Mouse (Mus musculus) kidney, embryonic 15.5 days (tissue): ENCODE measurements around the gene Msh6. TPM values are rescaled to one million over a fixed set of nuclear protein-coding genes. Genes with fewer than 3 reads are reported as not detected.
"Not testable (repeated sequence)": the region's sequence is repeated elsewhere in the genome, so short reads cannot be mapped to it uniquely, and the experiment has no call there.

Experiments used
- ATAC-seq: fragments of 200-750 bp; cut with Nextera tagmentation; replicated peaks from 2 replicates; pipeline ENCODE4 v1.8.0; 2017; ENCODE audit warnings: moderate TSS enrichment; ENCODE audit not compliant: low FRiP score
- H3K27ac ChIP-seq: fragments of 300-500 bp; sonication (generic); 2 replicates; pipeline ENCODE4 v1.5.1; 2015; ENCODE audit warnings: mild to moderate bottlenecking, inconsistent platforms
- H3K27me3 ChIP-seq: fragments of 300-500 bp; sonication (generic); 2 replicates; pipeline ENCODE4 v1.6.1; 2015; ENCODE audit warnings: inconsistent platforms
- H3K36me3 ChIP-seq: fragments of 300-500 bp; sonication (generic); 2 replicates; pipeline ENCODE4 v1.6.1; 2015; ENCODE audit warnings: inconsistent platforms
- H3K4me1 ChIP-seq: fragments of 300-500 bp; sonication (generic); 2 replicates; pipeline ENCODE4 v1.6.1; 2015; ENCODE audit warnings: inconsistent platforms
- H3K4me2 ChIP-seq: fragments of 300-500 bp; sonication (generic); 2 replicates; pipeline ENCODE4 v1.6.1; 2015; ENCODE audit warnings: moderate library complexity, mild to moderate bottlenecking, inconsistent platforms
- H3K4me3 ChIP-seq: fragments of 300-500 bp; sonication (generic); replicated peaks from 2 replicates; pipeline ENCODE4 v1.5.1; 2015; ENCODE audit warnings: mild to moderate bottlenecking, inconsistent platforms
- H3K9ac ChIP-seq: fragments of 300-500 bp; sonication (generic); 2 replicates; pipeline ENCODE4 v1.6.1; 2015; ENCODE audit warnings: mild to moderate bottlenecking, inconsistent platforms
- H3K9me3 ChIP-seq: fragments of 300-500 bp; sonication (generic); replicated peaks from 2 replicates; pipeline ENCODE4 v1.6.1; 2016; ENCODE audit warnings: inconsistent platforms
- WGBS: fragments of 180-500 bp; shearing (Covaris S2); methylation state at CpG from one replicate; pipeline ENCODE4 v1.1.7; 2015; ENCODE audit warnings: mixed read lengths; 5-methylcytosine and 5-hydroxymethylcytosine counted together
- polyA plus RNA-seq: library from polyadenylated mRNA; unstranded; fragments of >200 nt; fragmentation: Nextera tagmentation; extraction: Ambion mirVana; gene quantifications from 2 replicates; pipeline ENCODE4 v1.2.1, GENCODE M21; 2015

Gene Msh6
- polyA plus RNA-seq, 1 experiment from 2014 or later: 59.4 TPM

DNA sequence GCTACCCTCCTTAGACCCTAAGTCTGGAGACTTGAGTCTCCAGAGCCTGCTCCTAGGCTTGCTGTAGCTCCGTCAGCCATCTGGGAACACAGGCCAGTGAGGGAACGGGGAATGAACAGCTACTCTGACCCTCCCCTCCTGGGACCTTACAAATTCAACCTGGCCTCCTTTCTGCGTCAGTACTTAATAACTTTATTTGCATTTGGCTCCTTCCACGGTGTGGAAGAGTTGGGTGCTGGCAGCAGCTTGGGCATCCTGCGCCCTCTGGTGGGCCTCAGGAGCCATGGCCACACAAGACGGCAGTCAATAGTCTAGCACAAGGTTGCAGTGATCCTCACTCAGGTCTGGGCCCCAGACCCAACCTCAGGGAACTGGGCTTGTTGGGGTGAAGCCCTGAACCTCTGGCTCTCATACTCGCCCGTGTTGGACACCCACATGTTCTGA lies 6.4 kb upstream of the Msh6 start:
- ATAC-seq: peak; percentile 60; the same call in 1 of the 2 replicates
- not testable (repeated sequence) for H3K27ac ChIP-seq, H3K4me3 ChIP-seq, H3K27me3 ChIP-seq, H3K4me2 ChIP-seq, H3K36me3 ChIP-seq, H3K9ac ChIP-seq, H3K4me1 ChIP-seq, H3K9me3 ChIP-seq
- WGBS: 47% methylated on average over 6 of the region's 8 CpGs

DNA sequence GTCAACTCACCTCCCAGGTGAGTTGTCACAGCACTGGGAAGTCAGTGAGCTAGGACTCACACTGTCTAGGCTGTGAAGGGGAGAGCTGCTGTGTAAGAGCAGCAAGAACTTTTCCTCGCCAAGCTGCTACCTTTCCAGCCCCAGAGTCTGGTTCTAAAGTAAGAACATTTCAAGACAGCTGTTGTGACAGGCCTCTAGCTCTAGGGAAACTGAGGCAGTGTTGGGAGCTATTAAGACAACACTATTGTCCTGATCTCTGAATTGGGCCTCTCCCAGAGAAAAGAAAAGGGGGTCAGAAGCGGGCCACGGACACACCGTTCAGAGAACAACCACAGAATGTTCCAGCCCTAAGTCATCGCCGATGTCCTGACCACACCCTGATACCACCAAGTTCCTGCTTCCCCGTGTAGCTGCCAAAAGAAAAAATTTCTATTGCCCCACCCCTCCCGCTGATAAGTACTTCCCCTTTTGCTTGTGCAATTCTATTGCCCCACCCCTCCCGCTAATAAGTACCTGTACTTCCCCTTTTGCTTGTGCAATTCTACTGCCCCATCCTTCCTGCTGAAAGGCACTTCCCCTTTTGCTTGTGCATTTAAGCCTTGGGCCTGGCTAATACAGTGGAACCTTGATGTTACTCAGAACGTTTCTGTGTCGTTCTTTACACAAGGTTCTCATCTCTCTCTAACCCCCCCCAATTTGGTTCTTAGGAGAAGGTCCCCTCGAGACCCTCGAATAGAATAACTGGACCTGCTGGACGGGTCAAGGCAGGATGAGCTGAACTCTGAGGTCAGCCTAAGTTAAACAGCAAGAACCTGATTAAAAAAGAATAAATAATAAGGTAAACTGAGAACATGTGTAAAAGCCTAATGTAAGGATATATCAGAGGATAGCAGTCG lies 2.9 kb upstream of the Msh6 start:
- 90% methylated on average over 15 of the region's 15 CpGs for WGBS
- H3K36me3 ChIP-seq: not testable (repeated sequence)

DNA sequence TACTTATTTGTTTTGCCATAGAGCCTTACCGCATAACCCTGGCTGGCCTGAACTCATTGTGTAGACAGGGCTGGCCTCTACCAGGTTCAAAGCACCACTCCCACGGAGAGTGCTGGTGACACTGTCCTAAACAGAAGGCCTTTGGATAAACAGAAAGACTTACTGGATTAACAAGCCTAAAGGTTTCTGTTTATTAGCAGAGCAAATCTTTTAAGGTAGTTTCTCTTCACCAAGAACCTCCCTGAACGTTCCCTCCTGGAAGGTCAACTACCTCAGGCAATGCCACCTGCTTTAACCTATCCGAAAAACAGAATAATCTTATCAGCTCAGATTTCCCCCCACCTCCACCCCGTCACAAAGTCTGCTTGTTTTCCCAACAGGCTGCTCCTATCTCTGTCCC lies 2.0 kb upstream of the Msh6 start:
- no peak overlapping the region for H3K4me2 ChIP-seq
- ATAC-seq: no peak
- no peaks in the 10 kb centered on the region for H3K27me3 ChIP-seq
- no peak overlapping the region for H3K9ac ChIP-seq
- peaks cover 7% of the 10 kb centered on the region for H3K36me3 ChIP-seq
- H3K9me3 ChIP-seq: no peaks in the 10 kb centered on the region
- H3K27ac ChIP-seq: no peak overlapping the region
- peaks cover 26% of the 10 kb centered on the region for H3K4me1 ChIP-seq
- H3K4me3 ChIP-seq: no peak overlapping the region
- WGBS: 71% methylated on average over 5 of the region's 5 CpGs

More for the DNA sequence above, 2.9 kb upstream of the Msh6 start:
- H3K4me2 ChIP-seq, H3K27me3 ChIP-seq, H3K9me3 ChIP-seq, H3K9ac ChIP-seq, ATAC-seq, H3K4me3 ChIP-seq, H3K27ac ChIP-seq: not testable (repeated sequence)
- peaks cover 19% of the 10 kb centered on the region for H3K4me1 ChIP-seq

DNA sequence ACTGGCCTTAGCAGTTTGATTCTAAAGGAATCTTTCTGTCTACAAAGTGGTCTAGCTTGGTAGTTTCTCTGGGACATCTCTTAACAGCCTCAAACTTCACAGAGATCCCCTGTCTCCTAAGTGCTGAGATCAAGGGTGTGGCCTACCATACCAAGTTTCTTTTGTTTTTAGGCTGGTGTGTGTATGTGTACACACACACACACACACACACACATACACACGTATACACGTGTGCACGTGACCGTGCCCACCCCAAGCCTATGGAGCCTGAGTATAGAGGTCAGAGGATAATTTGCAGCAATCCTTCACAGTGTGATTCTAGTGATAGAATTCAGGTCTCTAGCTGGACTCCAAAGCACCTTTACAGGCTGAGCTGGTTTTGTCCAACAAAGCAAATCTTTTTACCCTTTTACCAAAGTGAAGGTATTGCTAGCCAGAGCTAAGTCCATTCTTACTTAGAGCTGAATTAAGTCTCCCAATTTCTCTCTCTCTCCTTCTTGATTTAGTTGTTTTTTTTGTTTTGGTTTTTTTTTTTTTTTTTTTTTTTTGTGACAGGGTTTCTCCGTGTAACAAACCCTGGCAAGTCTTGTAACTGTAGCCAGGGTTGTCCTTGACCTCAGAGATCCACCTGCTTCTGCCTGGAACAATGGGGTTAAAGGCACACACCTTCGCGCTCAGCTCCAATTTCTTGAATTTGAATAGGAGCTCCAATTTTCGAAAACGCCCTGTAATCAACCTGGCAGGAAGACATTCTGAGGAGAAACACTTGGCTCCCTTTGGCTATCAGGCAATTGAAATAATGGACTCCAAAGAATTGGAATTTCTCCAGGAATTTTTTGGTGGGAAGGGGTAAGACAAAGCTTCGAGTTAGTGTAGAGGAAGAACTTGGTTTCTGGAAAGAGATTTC lies 1.3 kb upstream of the Msh6 start:
- Histone ChIP-seq H3K36me3 (peaks cover 12% of the 10 kb centered on the region), H3K4me1 (peaks cover 32% of the 10 kb centered on the region), H3K4me3 (no peak overlapping the region; the same call in 1 of the 2 replicates), H3K4me2 (peak overlapping the region; percentile 84), H3K27me3 (no peaks in the 10 kb centered on the region), H3K9me3 (no peaks in the 10 kb centered on the region), H3K27ac (no peak overlapping the region), H3K9ac (no peak overlapping the region)
- ATAC-seq: no peak
- WGBS: 70% methylated on average over 10 of the region's 10 CpGs

DNA sequence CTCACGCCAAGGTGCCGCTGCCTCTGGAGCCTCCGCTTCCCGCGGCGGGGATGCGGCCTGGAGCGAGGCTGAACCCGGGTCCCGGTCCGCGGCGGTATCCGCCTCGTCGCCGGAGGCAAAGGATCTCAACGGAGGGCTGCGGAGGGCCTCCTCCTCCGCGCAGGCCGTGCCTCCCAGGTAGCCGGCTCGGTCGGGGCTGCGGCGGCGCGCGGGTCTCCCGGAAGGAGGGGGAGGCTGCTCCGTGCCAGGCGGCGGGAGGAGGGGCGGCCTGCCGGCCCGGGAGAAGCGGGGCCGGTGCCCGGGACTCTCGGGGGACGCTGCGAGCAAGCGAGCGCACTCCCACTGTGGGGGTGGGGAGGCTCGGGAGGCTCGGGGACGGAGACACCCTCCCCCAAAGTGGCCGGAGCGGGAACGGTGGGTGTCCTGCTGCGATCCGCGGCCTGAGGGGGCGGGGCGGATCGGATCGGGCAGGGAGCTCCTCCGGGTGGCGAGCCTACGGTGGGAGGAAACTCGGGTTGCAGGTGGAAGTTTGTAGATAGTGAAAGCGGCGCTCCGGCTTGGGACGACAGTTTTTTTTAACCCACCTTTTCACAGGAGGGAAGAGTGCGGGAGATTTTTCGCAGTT lies 479 bp downstream of the Msh6 start:
- Histone ChIP-seq H3K9ac (peak overlapping the region; percentile 94), H3K36me3 (peaks cover 15% of the 10 kb centered on the region), H3K9me3 (no peaks in the 10 kb centered on the region), H3K4me3 (peak overlapping the region; percentile 98), H3K4me2 (peak overlapping the region; percentile 84), H3K4me1 (peaks cover 37% of the 10 kb centered on the region), H3K27me3 (no peaks in the 10 kb centered on the region), H3K27ac (peak overlapping the region; percentile 95)
- WGBS: under 1% methylated on average over 68 of the region's 68 CpGs
- ATAC-seq: peak; percentile 77

DNA sequence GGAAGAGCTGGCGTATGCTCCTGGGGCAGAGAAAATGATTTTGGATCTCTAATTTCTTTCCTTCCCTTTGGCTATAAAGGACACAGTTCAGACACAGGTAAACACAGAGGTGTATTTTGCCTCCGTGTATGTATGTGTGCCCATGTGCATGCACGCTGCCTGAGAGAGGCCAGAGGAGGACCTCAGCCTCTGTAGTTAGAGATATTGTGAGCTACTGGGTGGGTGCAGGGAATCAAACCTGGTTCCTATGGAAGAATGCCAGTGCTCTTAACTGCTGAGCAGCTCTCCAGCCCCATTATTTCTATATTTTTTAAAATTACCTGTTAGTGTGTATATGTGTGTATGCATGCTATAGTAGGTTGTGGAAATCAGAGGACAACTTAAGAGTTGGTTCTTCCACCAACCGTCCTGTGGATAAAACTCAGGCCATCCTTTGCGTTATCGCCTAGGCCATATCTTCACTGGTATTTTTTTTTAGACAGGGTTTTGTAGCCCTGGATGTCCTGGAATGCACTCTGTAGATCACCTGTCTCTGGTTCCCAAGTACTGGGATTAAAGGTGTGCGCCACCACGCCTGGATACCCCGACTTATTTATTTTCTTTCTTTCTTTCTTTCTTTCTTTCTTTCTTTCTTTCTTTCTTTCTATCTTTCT lies 1.4 kb downstream of the Msh6 start:
- H3K4me1 ChIP-seq: peaks cover 37% of the 10 kb centered on the region
- H3K27ac ChIP-seq: no peak overlapping the region
- H3K4me3 ChIP-seq: peak overlapping the region; percentile 98
- H3K9ac ChIP-seq: peak overlapping the region; percentile 94
- WGBS: 71% methylated on average over 9 of the region's 9 CpGs
- no peaks in the 10 kb centered on the region for H3K27me3 ChIP-seq
- peak overlapping the region; percentile 84 for H3K4me2 ChIP-seq
- H3K9me3 ChIP-seq: no peaks in the 10 kb centered on the region
- ATAC-seq: no peak
- H3K36me3 ChIP-seq: peaks cover 23% of the 10 kb centered on the region

DNA sequence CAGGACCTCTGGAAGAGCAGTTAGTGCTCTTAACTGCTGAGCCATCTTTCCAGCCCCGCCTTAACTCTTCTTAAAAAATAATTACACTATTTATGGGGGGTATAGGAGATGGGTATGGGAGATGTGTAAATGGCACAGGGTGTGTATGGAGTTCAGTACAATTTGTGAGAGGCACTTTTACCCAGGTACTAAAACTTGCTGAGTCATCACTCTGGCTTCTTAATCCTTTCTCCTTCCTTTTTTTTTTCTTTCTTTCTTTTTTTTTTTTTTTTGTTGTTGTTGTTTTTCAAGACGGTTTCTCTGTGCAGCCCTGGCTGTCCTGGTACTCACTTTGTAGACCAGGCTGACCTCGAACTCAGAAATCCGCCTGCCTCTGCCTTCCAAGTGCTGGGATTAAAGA lies 2.1 kb downstream of the Msh6 start:
- ATAC-seq, H3K9ac ChIP-seq: not testable (repeated sequence)

DNA sequence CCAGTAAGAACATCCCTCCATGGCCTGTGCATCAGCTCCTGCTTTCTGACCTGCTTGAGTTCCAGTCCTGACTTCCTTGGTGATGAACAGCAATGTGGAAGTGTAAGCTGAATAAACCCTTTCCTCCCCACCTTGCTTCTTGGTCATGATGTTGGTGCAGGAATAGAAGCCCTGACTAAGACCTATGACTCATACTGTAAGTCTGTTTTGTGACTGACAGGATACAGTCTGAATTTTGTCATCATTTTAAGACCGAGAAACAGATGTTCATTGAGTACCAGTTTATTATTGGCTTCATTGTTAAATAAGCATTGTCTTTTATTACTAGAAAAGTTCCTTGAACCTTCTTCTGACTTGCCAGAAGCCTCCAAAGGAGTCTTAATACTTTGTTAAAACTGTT lies 4.8 kb downstream of the Msh6 start:
- H3K27me3 ChIP-seq, H3K9me3 ChIP-seq, H3K4me3 ChIP-seq, H3K27ac ChIP-seq, ATAC-seq, H3K4me2 ChIP-seq, H3K9ac ChIP-seq: not testable (repeated sequence)
- 81% methylated on average over 1 of the region's 1 CpGs for WGBS
- peaks cover 36% of the 10 kb centered on the region for H3K4me1 ChIP-seq
- H3K36me3 ChIP-seq: peaks cover 55% of the 10 kb centered on the region

More for the DNA sequence above, 2.1 kb downstream of the Msh6 start:
- H3K27ac ChIP-seq, H3K27me3 ChIP-seq, H3K4me3 ChIP-seq, H3K9me3 ChIP-seq: not testable (repeated sequence)
- WGBS: 86% methylated on average over 4 of the region's 4 CpGs
- peaks cover 37% of the 10 kb centered on the region for H3K4me1 ChIP-seq
- H3K4me2 ChIP-seq: peak overlapping the region; percentile 84
- peaks cover 29% of the 10 kb centered on the region for H3K36me3 ChIP-seq

DNA sequence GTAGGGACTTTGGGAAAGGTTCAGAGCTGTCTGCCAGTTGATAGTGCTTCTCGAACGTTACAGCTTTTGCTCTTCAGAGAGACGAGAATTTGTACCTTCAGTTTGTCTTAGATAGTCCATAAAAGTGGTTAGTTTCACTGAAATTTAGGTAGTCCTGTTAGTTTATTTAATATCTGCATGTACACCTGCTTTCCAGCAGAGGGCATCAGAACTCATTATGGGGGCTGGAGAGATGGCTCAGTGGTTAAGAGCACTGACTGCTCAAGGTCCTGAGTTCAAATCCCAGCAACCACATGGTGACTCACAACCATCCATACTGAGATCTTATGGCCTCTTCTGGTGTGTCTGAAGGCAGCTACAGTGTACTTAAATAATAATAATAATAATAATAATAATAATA lies 7.2 kb downstream of the Msh6 start:
- Histone ChIP-seq H3K4me2 (no peak overlapping the region), H3K27ac (no peak overlapping the region), H3K4me3 (no peak overlapping the region), H3K27me3 (no peaks in the 10 kb centered on the region), H3K4me1 (peaks cover 22% of the 10 kb centered on the region), H3K36me3 (peaks cover 80% of the 10 kb centered on the region), H3K9ac (no peak overlapping the region), H3K9me3 (no peaks in the 10 kb centered on the region)
- ATAC-seq: no peak
- WGBS: 89% methylated on average over 3 of the region's 3 CpGs

DNA sequence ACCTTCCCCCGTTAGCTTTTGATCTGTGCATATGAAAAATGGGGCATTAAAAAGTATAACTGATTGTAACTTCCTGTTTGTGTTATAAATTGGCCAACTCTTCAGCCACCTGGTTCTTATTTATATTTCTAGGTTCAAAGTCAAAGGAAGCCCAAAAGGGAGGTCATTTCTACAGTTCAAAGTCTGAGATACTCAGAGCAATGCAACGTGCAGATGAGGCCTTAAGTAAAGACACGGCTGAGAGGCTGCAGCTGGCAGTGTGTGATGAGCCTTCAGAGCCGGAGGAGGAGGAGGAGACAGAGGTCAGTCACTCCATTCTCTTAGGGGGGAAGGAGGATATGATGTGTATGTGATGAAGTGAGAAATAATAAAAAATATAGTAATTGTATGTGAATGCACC lies 8.5 kb downstream of the Msh6 start:
- Histone ChIP-seq H3K9ac (no peak overlapping the region), H3K9me3 (no peaks in the 10 kb centered on the region), H3K36me3 (peaks cover 80% of the 10 kb centered on the region), H3K27ac (no peak overlapping the region), H3K4me1 (peaks cover 12% of the 10 kb centered on the region), H3K4me3 (no peak overlapping the region), H3K27me3 (no peaks in the 10 kb centered on the region), H3K4me2 (no peak overlapping the region)
- 38% methylated on average over 4 of the region's 4 CpGs for WGBS
- ATAC-seq: no peak

DNA sequence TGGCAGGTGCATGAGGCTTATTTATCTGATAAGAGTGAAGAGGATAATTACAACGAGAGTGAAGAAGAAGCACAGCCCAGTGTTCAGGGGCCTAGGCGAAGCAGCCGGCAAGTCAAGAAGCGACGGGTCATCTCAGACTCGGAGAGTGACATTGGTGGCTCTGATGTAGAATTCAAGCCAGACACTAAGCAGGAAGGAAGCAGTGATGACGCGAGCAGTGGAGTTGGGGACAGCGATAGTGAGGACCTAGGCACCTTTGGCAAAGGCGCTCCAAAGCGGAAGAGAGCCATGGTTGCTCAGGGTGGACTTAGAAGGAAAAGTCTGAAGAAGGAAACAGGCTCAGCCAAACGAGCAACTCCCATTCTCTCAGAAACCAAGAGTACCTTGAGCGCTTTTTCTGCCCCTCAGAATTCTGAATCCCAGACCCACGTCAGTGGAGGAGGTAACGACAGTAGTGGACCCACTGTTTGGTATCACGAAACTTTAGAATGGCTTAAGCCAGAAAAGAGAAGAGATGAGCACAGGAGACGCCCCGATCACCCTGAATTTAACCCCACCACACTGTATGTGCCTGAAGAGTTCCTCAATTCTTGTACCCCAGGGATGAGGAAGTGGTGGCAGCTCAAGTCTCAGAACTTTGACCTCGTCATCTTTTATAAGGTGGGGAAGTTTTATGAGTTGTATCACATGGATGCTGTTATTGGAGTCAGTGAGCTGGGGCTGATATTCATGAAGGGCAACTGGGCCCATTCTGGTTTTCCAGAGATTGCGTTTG lies 9.8 kb downstream of the Msh6 start:
- H3K4me2 ChIP-seq: no peak overlapping the region
- no peak for ATAC-seq
- H3K9ac ChIP-seq: no peak overlapping the region
- peaks cover 93% of the 10 kb centered on the region for H3K36me3 ChIP-seq
- no peaks in the 10 kb centered on the region for H3K27me3 ChIP-seq
- no peaks in the 10 kb centered on the region for H3K9me3 ChIP-seq
- H3K27ac ChIP-seq: no peak overlapping the region
- 0 out of 2 replicates have a peak, but pooled peaks cover 5% of the 10 kb centered on the region for H3K4me1 ChIP-seq
- 93% methylated on average over 20 of the region's 20 CpGs for WGBS
- H3K4me3 ChIP-seq: no peak overlapping the region
